Mouse (Mus musculus) forebrain, embryonic 10.5 days (tissue): ENCODE data around the gene Iqsec1. TPM values are rescaled to one million over a fixed set of nuclear protein-coding genes. Genes with fewer than 3 reads are reported as not detected.

ENCODE experiments used
- DNase-seq: peaks from one replicate; pipeline ENCODE4 v3.0.0-alpha.2; 2017; ENCODE audit warnings: low spot score; ENCODE audit errors: extremely low spot score
- H3K27ac ChIP-seq: fragments of 300-500 bp; sonication (generic); 2 replicates; pipeline ENCODE4 v1.5.1; 2016; ENCODE audit warnings: mild to moderate bottlenecking
- H3K27me3 ChIP-seq: fragments of 300-500 bp; sonication (generic); 2 replicates; pipeline ENCODE4 v1.6.1; 2016; ENCODE audit warnings: mild to moderate bottlenecking; ENCODE audit not compliant: poor library complexity, severe bottlenecking
- H3K36me3 ChIP-seq: fragments of 300-500 bp; sonication (generic); replicated peaks from 2 replicates; pipeline ENCODE4 v1.6.1; 2016; ENCODE audit warnings: mild to moderate bottlenecking, moderate library complexity
- H3K4me1 ChIP-seq: fragments of 300-500 bp; sonication (generic); 2 replicates; pipeline ENCODE4 v1.6.1; 2016
- H3K4me3 ChIP-seq: fragments of 300-500 bp; sonication (generic); 2 replicates; pipeline ENCODE4 v1.5.1; 2016; ENCODE audit warnings: mild to moderate bottlenecking, moderate library complexity
- H3K9me3 ChIP-seq: fragments of 300-500 bp; sonication (generic); 2 replicates; pipeline ENCODE4 v1.6.1; 2016; ENCODE audit warnings: mild to moderate bottlenecking, moderate library complexity
- WGBS: fragments of 180-500 bp; shearing (Covaris S2); methylation state at CpG from one replicate; pipeline ENCODE4 v1.1.7; 2016; 5-methylcytosine and 5-hydroxymethylcytosine counted together
- polyA plus RNA-seq: library from polyadenylated mRNA; unstranded; fragments of >200 nt; fragmentation: Nextera tagmentation; extraction: Ambion mirVana; gene quantifications from 2 replicates; pipeline ENCODE4 v1.2.1, GENCODE M21; 2016

The Iqsec1 gene
- polyA plus RNA-seq, 1 experiment from 2014 or later, result 8.7 TPM

DNA sequence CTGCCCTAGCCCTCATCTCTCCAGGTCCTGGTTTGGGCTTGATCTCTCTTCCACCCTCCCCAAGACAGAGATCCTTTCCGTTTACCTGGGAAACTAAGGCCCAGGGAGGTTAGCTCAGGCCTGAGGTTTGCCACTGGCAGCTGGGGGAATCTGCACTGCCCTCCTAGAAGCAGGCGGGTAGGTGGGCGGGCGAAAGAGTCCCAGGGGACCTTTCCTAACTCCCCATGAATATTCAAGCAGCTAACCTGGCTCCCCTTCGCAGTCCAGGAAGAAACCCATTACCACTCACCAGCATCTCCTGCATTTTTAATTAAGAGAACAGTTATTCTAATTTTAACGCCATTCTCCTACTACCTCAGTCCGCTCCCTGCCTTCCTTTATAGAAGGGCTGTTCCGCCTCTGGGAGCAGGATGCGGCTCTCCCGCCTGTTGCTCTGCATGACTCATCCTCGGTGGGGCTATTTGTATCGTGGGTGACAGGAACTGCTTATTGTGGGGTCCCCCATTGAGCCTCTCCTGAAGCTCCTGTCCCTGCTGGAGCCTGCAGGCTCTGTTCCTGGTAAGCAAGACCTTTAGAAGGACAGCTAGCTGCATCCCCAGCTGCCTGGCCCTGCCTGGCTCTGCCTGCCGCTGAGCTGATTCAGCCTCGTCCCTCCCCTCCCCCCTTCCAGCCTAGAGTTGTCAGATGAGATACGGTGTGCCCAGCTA lies 12.5 kb upstream of the Iqsec1 start:
- DNase-seq, result no peak
- 8% methylated on average over 15 of the region's 15 CpGs for WGBS
- Histone ChIP-seq H3K9me3 (no peaks in the 10 kb centered on the region), H3K27me3 (peaks cover 29% of the 10 kb centered on the region), H3K36me3 (no peaks in the 10 kb centered on the region), H3K4me1 (peaks cover 21% of the 10 kb centered on the region), H3K4me3 (peak overlapping the region; percentile 40), H3K27ac (peak overlapping the region; percentile 53; the same call in 1 of the 2 replicates)

DNA sequence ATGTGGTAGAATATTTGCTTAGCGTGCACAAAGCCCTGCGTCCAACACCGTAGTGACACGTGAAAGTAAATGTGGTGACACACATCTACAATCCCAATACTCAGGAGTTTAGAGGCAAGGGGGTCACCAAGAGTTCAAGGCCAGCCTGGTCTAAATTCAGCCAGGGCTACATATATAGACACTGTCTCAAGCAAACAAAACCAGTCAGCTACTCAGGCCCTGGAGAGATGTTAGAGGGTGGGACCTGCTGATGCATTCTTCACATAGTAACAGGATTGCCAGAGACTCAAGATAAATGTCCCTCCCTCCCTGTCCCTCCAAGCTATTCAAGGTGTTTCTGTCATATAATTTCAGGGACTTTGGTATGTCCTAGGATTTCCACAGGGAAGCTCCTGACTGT lies 10.7 kb upstream of the Iqsec1 start:
- H3K4me3 ChIP-seq, result no peak overlapping the region
- peaks cover 21% of the 10 kb centered on the region for H3K4me1 ChIP-seq
- peaks cover 29% of the 10 kb centered on the region for H3K27me3 ChIP-seq
- WGBS, result 94% methylated on average over 4 of the region's 4 CpGs
- H3K9me3 ChIP-seq, result no peaks in the 10 kb centered on the region
- no peak overlapping the region for H3K27ac ChIP-seq
- H3K36me3 ChIP-seq, result no peaks in the 10 kb centered on the region
- no peak for DNase-seq

GRCm38 (mm10) chr6:90997025-90997424 lies 8.5 kb upstream of the Iqsec1 start:
- Histone ChIP-seq H3K27ac (no peak overlapping the region), H3K36me3 (no peaks in the 10 kb centered on the region), H3K4me1 (peaks cover 15% of the 10 kb centered on the region), H3K9me3 (peaks cover 16% of the 10 kb centered on the region; the same call in 1 of the 2 replicates), H3K27me3 (peaks cover 27% of the 10 kb centered on the region), H3K4me3 (no peak overlapping the region)
- no peak for DNase-seq
- WGBS, result 94% methylated on average over 3 of the region's 3 CpGs

DNA sequence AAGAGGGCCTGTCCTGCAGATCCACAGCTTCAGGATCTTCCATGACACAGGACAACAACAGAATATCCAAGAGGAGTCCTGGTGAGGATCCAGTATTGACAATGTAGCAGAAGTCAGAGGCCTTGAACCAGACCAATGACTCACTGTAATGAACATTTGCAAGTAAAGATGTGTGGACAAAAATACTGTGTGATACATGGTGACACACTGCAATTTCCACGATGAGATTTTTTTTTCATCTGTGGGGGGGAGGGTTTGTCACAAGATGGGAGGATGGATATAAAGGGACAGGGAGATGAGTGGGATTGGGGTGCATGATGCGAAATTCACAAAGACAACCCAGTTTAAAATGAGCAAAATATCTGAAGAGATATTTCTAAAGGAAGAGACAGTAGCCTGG lies 7.7 kb upstream of the Iqsec1 start:
- DNase-seq, result no peak
- peaks cover 18% of the 10 kb centered on the region; the same call in 1 of the 2 replicates for H3K9me3 ChIP-seq
- H3K27me3 ChIP-seq, result peaks cover 18% of the 10 kb centered on the region
- 94% methylated on average over 2 of the region's 2 CpGs for WGBS
- peaks cover 8% of the 10 kb centered on the region for H3K4me1 ChIP-seq
- no peak overlapping the region for H3K27ac ChIP-seq
- H3K36me3 ChIP-seq, result no peaks in the 10 kb centered on the region
- H3K4me3 ChIP-seq, result no peak overlapping the region

GRCm38 (mm10) chr6:90988299-90988625 lies 223 bp downstream of the Iqsec1 start:
- Histone ChIP-seq H3K27me3 (peaks cover 37% of the 10 kb centered on the region), H3K4me1 (peaks cover 46% of the 10 kb centered on the region), H3K36me3 (no peaks in the 10 kb centered on the region), H3K9me3 (peaks cover 17% of the 10 kb centered on the region; the same call in 1 of the 2 replicates), H3K27ac (peak overlapping the region; percentile 86), H3K4me3 (peak overlapping the region; percentile 75)
- 3% methylated on average over 56 of the region's 59 CpGs for WGBS
- DNase-seq, result no peak

DNA sequence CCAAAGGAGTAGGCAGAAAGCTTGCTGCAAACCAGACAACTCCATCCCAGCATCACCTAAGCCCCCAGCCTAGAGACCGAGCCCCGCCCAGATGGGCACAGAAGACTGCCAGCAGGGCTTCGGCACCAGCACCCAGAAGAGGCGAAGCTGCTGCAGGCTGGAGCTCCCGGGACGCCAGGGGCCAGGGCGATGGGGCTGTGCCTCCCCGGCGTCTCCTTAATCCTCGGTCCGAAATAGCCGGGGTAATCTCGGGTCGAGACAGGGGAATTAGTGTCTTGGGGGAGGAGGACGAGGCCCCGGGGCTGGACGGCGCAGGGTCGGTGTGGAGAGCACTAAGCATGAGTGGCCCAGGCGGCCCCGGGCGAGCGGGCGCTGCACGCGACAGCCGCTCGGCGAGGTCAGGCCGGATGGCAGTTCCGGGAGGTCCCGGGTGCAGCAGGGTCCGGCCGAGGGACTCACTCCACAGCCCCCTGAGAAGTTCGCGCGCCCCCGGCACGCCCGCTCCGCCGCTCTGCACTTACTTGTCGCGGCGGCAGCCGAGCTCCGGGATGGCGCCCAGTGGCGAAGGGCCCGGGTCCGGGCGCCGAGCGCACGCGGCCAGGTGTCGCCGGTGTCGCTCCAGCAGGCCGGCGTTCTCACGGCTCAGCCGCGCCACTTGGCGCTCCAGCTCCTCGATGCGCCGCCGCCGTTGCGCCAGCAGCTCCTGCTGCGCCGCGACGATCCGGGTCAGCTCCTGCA lies 755 bp downstream of the Iqsec1 start:
- under 1% methylated on average over 75 of the region's 76 CpGs for WGBS
- peak; percentile 51 for DNase-seq
- Histone ChIP-seq H3K9me3 (peaks cover 11% of the 10 kb centered on the region; the same call in 1 of the 2 replicates), H3K4me1 (peaks cover 46% of the 10 kb centered on the region), H3K27ac (peak overlapping the region; percentile 86), H3K27me3 (peaks cover 37% of the 10 kb centered on the region), H3K4me3 (peak overlapping the region; percentile 75), H3K36me3 (no peaks in the 10 kb centered on the region)

DNA sequence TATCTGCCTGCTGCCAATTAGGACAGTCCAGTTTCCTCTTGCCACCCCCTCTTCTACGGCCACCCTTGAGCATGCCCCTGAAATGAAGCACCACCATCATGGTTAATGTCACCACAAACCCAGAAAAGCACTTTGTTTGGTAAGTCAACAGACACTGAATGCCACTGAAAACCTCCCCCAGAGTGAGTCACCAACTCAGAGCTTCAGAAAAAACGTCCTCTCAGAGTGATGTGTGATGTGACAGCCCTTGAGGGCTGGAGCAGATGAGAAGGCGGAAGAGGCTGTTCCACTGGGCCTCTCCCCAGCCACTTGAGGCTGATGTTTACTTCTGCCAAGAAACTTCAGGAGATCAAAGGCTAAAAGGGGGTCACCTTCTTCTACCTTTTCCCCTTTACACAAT lies 4.4 kb downstream of the Iqsec1 start:
- Histone ChIP-seq H3K36me3 (no peaks in the 10 kb centered on the region), H3K27ac (no peak overlapping the region), H3K9me3 (no peaks in the 10 kb centered on the region), H3K4me3 (no peak overlapping the region), H3K27me3 (peaks cover 37% of the 10 kb centered on the region), H3K4me1 (peaks cover 42% of the 10 kb centered on the region)
- WGBS, result 64% methylated on average over 3 of the region's 3 CpGs
- DNase-seq, result no peak

DNA sequence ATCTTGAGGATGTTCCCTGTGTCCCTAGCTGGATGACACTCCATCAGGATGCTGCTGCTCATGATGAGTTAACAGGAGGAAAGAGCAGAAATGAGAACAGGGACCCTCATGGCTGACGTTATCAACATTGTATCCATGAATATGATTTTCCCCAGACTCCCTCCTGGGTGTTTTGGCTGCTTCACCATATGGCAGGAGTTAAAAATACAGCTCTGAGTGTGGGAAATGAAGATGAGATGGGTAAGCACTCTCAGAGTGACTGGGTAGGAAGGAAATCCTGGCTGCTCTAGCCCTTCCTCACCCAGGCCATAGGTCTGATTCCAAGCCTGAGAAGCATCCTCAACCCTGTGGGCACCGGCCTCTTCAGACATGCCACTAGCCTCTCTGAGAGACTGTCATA lies 14.2 kb downstream of the Iqsec1 start:
- no peak for DNase-seq
- Histone ChIP-seq H3K4me1 (peaks cover 10% of the 10 kb centered on the region), H3K36me3 (no peaks in the 10 kb centered on the region), H3K27ac (no peak overlapping the region), H3K4me3 (no peak overlapping the region), H3K9me3 (no peaks in the 10 kb centered on the region), H3K27me3 (no peaks in the 10 kb centered on the region)
- WGBS, result 82% methylated on average over 2 of the region's 2 CpGs

DNA sequence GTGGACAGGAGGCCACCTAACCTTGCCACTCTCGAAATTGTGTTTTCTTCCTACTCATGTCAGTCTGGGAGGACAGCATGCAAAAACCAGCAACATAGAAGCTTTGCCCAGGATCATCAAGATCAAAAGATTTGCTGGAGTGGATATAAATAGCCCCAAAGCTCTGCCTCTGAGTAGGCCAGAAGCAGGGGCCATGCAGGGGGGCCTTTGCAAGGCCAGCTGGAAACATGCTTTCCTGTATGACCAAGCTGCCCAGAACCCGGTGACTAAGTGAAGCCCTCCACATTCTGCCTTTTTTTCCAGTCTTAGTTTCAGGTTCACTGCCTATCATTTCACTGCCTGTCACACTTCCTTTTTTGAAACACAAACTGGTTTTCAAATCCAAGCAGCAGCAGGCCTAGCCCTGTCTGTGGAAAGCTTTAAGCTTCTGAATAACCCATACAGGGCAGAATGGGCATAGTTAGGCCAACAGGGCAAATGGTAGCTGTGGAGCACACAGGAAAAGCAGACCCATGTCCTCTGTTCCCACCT lies 19.1 kb downstream of the Iqsec1 start:
- H3K27ac ChIP-seq, result peak overlapping the region; percentile 69; the same call in 1 of the 2 replicates
- no peaks in the 10 kb centered on the region for H3K27me3 ChIP-seq
- 58% methylated on average over 2 of the region's 2 CpGs for WGBS
- peaks cover 16% of the 10 kb centered on the region for H3K4me1 ChIP-seq
- no peaks in the 10 kb centered on the region for H3K36me3 ChIP-seq
- DNase-seq, result no peak
- H3K4me3 ChIP-seq, result no peak overlapping the region
- H3K9me3 ChIP-seq, result no peaks in the 10 kb centered on the region

- Histone ChIP-seq H3K27ac (no peak overlapping the region), H3K27me3 (no peaks in the 10 kb centered on the region), H3K9me3 (no peaks in the 10 kb centered on the region), H3K4me3 (no peak overlapping the region), H3K4me1 (peaks cover 9% of the 10 kb centered on the region), H3K36me3 (no peaks in the 10 kb centered on the region)
- DNase-seq, result no peak
- 86% methylated on average over 4 of the region's 4 CpGs for WGBS
Measured at GRCm38 (mm10) chr6:90953349-90953748, 35.1 kb downstream of the Iqsec1 start.

DNA sequence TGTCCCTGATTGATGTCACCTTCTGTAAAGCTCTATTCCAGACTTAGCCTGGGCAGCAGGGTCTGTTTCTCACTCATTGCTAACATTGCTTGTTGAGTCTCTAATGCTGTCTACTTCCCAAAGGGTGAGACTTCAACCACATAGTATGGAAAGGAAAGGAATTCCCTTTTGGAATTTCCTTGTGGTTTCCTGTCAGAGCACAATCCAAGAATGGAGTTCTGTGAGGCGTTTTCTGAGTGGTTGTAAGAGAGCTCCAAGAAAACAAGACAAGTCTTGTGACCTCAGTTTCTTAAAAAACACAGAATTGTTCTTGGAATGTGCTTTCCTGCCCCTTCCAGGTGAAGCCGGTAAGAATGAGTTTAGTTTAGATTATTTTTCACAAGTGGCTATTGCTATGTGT lies 37.5 kb downstream of the Iqsec1 start:
- WGBS, result 84% methylated on average over 2 of the region's 2 CpGs
- Histone ChIP-seq H3K27ac (no peak overlapping the region), H3K27me3 (no peaks in the 10 kb centered on the region), H3K9me3 (no peaks in the 10 kb centered on the region), H3K36me3 (no peaks in the 10 kb centered on the region), H3K4me1 (peaks cover 10% of the 10 kb centered on the region), H3K4me3 (no peak overlapping the region)
- no peak for DNase-seq

- WGBS, result 89% methylated on average over 1 of the region's 1 CpGs
- Histone ChIP-seq H3K9me3 (no peaks in the 10 kb centered on the region), H3K4me1 (peaks cover 2% of the 10 kb centered on the region), H3K27me3 (no peaks in the 10 kb centered on the region), H3K27ac (no peak overlapping the region), H3K36me3 (no peaks in the 10 kb centered on the region), H3K4me3 (no peak overlapping the region)
- no peak for DNase-seq
Measured at GRCm38 (mm10) chr6:90948097-90948496, 40.4 kb downstream of the Iqsec1 start.
